Comparison of ENCODE assay signal across 13 mouse cellular contexts in the genomic region with DNA sequence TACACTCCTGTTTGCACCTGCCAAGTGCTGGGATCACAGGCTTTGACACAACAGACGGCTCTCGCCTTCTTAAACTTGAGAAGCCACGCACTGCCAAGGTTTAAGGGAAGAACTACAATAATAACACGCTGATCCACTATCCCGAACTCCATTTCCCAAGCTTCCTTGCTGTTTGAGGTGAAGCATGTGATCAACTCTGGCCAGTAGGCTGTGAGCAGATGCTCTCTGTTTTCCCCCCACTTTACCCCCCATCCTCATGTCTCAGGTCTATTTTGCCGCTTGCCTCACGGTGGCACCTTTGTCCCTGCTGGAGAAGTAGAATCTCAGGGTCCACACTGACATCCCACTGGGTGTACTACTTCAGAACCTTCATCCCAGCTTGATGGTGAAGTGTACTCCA. TPM values are rescaled to one million over a fixed set of nuclear protein-coding genes. Genes with fewer than 3 reads are reported as not detected.
DNase-seq lines count a peak whose midpoint lies in the region; ATAC-seq and TF ChIP-seq lines count a peak whose summit lies in the region.
"Had no signal": no experiment of that assay in that cellular context is flagged by ENCODE, and none has a peak within 500 bp of the region (broad histone marks: within the 10 kb centered on the region; RNA-seq: fewer than 3 reads in every experiment).

No protein-coding gene starts in this region.

- ATAC-seq in embryonic facial prominence, embryonic 13.5 days (ENCODE audit: insufficient number of reproducible peaks, insufficient read depth, low FRiP score, low TSS enrichment, low read depth): no peak
- ATAC-seq in forebrain, embryonic 16.5 days: peak; percentile 56
- ATAC-seq: liver, postnatal 0 days had no signal

- H3K27me3 ChIP-seq in embryonic facial prominence, embryonic 13.5 days: peaks cover 20% of the 10 kb centered on the region
- H3K27me3 ChIP-seq in embryonic facial prominence, embryonic 10.5 days (replicated peaks; ENCODE audit: low read depth, poor library complexity, severe bottlenecking): peaks cover 20% of the 10 kb centered on the region
- no peaks in the 10 kb centered on the region for H3K27me3 ChIP-seq in E14TG2a.4 (ENCODE audit: insufficient read depth, low read length)
- H3K27me3 ChIP-seq in forebrain, embryonic 16.5 days (replicated peaks; ENCODE audit: control insufficient read depth, insufficient read depth, low read length): 0 out of 2 replicates have a peak, but pooled peaks cover 2% of the 10 kb centered on the region
- H3K27me3 ChIP-seq: midbrain, embryonic 12.5 days had no signal

- no peak overlapping the region for H3K27ac ChIP-seq in embryonic facial prominence, embryonic 13.5 days
- no peak overlapping the region for H3K27ac ChIP-seq in embryonic facial prominence, embryonic 10.5 days (replicated peaks)
- no peak overlapping the region for H3K27ac ChIP-seq in forebrain, embryonic 16.5 days (ENCODE audit: low read length)
- H3K27ac ChIP-seq: midbrain, embryonic 12.5 days had no signal

- no peaks in the 10 kb centered on the region for H3K36me3 ChIP-seq in embryonic facial prominence, embryonic 13.5 days
- no peaks in the 10 kb centered on the region for H3K36me3 ChIP-seq in embryonic facial prominence, embryonic 10.5 days (replicated peaks)
- no peaks in the 10 kb centered on the region for H3K36me3 ChIP-seq in E14TG2a.4 (ENCODE audit: insufficient read depth, low read length)
- H3K36me3 ChIP-seq in forebrain, embryonic 16.5 days (ENCODE audit: control insufficient read depth, insufficient read depth): no peaks in the 10 kb centered on the region
- H3K36me3 ChIP-seq: midbrain, embryonic 12.5 days had no signal

- H3K4me1 ChIP-seq in embryonic facial prominence, embryonic 13.5 days: peaks cover 7% of the 10 kb centered on the region; the same call in 1 of the 2 replicates
- peaks cover 12% of the 10 kb centered on the region for H3K4me1 ChIP-seq in embryonic facial prominence, embryonic 10.5 days
- H3K4me1 ChIP-seq in E14TG2a.4 (replicated peaks; ENCODE audit: low read depth, low read length): peaks cover 35% of the 10 kb centered on the region
- H3K4me1 ChIP-seq in forebrain, embryonic 16.5 days (replicated peaks; ENCODE audit: control insufficient read depth, insufficient read depth, low read length): peaks cover 3% of the 10 kb centered on the region
- H3K4me1 ChIP-seq: midbrain, embryonic 12.5 days had no signal

- TF ChIP-seq CTCF in E14TG2a.4 (conservative IDR thresholded peaks at IDR 0.05; ENCODE audit: low read length): no peak

- H3K4me2 ChIP-seq in embryonic facial prominence, embryonic 13.5 days: 0 out of 2 replicates have a peak overlapping the region, but pooled peaks have one; percentile 2
- peak overlapping the region; percentile 1; the same call in 1 of the 2 replicates for H3K4me2 ChIP-seq in forebrain, embryonic 16.5 days (ENCODE audit: low read length)
- H3K4me2 ChIP-seq: midbrain, embryonic 12.5 days had no signal

- H3K9ac ChIP-seq in embryonic facial prominence, embryonic 13.5 days: no peak overlapping the region
- H3K9ac ChIP-seq in forebrain, embryonic 16.5 days (replicated peaks; ENCODE audit: low read depth, low read length): no peak overlapping the region
- H3K9ac ChIP-seq: liver, postnatal 0 days; midbrain, embryonic 12.5 days had no signal

- H3K9me3 ChIP-seq in embryonic facial prominence, embryonic 13.5 days: no peaks in the 10 kb centered on the region
- H3K9me3 ChIP-seq in embryonic facial prominence, embryonic 10.5 days: no peaks in the 10 kb centered on the region
- no peaks in the 10 kb centered on the region for H3K9me3 ChIP-seq in E14TG2a.4 (ENCODE audit: low read length)
- H3K9me3 ChIP-seq in forebrain, embryonic 16.5 days (ENCODE audit: control insufficient read depth, low read length): no peaks in the 10 kb centered on the region
- H3K9me3 ChIP-seq: midbrain, embryonic 12.5 days had no signal

- no peak for DNase-seq in embryonic facial prominence, embryonic 10.5 days (ENCODE audit: low spot score)
- peak; percentile 42 for DNase-seq in left cerebral cortex, adult 11 months (ENCODE audit: low spot score)
- no peak for DNase-seq in left cerebral cortex, adult 8-10 months (ENCODE audit: low spot score in 2 of 2)
- DNase-seq in T-cell, adult 2 months (ENCODE audit: low spot score): no peak
- DNase-seq in c-Kit-positive CD71-positive TER-119-positive erythroid progenitor cells, embryonic 14.5 days (ENCODE audit: low spot score): no peak
- DNase-seq: B cell, adult 2 months; kidney, adult 8-10 months; layer of hippocampus, postnatal 36 days; liver, postnatal 0 days had no signal

- H3K4me3 ChIP-seq in embryonic facial prominence, embryonic 13.5 days: no peak overlapping the region
- H3K4me3 ChIP-seq in embryonic facial prominence, embryonic 10.5 days: no peak overlapping the region
- H3K4me3 ChIP-seq in E14TG2a.4 (replicated peaks; ENCODE audit: low read length): peak overlapping the region; percentile 11; the same call in 1 of the 2 replicates
- no peak overlapping the region for H3K4me3 ChIP-seq in forebrain, embryonic 16.5 days (replicated peaks; ENCODE audit: low read length)
- H3K4me3 ChIP-seq: midbrain, embryonic 12.5 days had no signal

- 24% methylated on average over 7 of the region's 7 CpGs for WGBS in embryonic facial prominence, embryonic 13.5 days
- 30% methylated on average over 7 of the region's 7 CpGs for WGBS in embryonic facial prominence, embryonic 10.5 days
- 25% methylated on average over 7 of the region's 7 CpGs for WGBS in forebrain, embryonic 16.5 days

RNA-seq across cellular contexts. Expression of a gene that starts 6.2 kb away (rescaled TPM):
- polyA plus RNA-seq in embryonic facial prominence, embryonic 13.5 days (2015; fragmentation: Nextera tagmentation; extraction: Ambion mirVana): 26.2 and 27.1 TPM in 2 replicates
- 25.4 and 26.0 TPM in 2 replicates for polyA plus RNA-seq in embryonic facial prominence, embryonic 10.5 days (2016; fragmentation: Nextera tagmentation; extraction: Ambion mirVana)
- 10 to 100 TPM; 23.4 to 30.7 (median 24.9) TPM for total RNA-seq in left cerebral cortex, adult 8-10 months (2022)
- polyA plus RNA-seq in forebrain, embryonic 16.5 days (2015; fragmentation: Nextera tagmentation; extraction: Ambion mirVana): 36.7 and 42.8 TPM in 2 replicates

RNA-seq across cellular contexts. Expression of a gene that starts 12.4 kb away (rescaled TPM):
- 0.80 and 1.3 TPM in 2 replicates for polyA plus RNA-seq in embryonic facial prominence, embryonic 13.5 days (2015; fragmentation: Nextera tagmentation; extraction: Ambion mirVana)
- polyA plus RNA-seq in embryonic facial prominence, embryonic 10.5 days (2016; fragmentation: Nextera tagmentation; extraction: Ambion mirVana): 17.5 and 19.7 TPM in 2 replicates
- not detected for total RNA-seq in left cerebral cortex, adult 8-10 months (2022)
- polyA plus RNA-seq in forebrain, embryonic 16.5 days (2015; fragmentation: Nextera tagmentation; extraction: Ambion mirVana): 11.6 and 19.7 TPM in 2 replicates
- total RNA-seq: layer of hippocampus, postnatal 36 days had no signal
- polyA plus RNA-seq: liver, postnatal 0 days had no signal

RNA-seq across cellular contexts. Expression of a gene that starts 31.0 kb away (rescaled TPM):
- 127 and 136 TPM in 2 replicates for polyA plus RNA-seq in embryonic facial prominence, embryonic 13.5 days (2015; fragmentation: Nextera tagmentation; extraction: Ambion mirVana)
- polyA plus RNA-seq in embryonic facial prominence, embryonic 10.5 days (2016; fragmentation: Nextera tagmentation; extraction: Ambion mirVana): 191 and 194 TPM in 2 replicates
- total RNA-seq in left cerebral cortex, adult 8-10 months (2022): 10 to 100 TPM; 38.1 to 47.4 (median 43.6) TPM
- polyA plus RNA-seq in forebrain, embryonic 16.5 days (2015; fragmentation: Nextera tagmentation; extraction: Ambion mirVana): 31.4 and 40.7 TPM in 2 replicates
